Mouse (Mus musculus): ENCODE measurements at regions not wholly inside any gene's neighbourhood (a gene's known extent, or its start where the extent isn't known, plus 50 kb on each side); places are given as distances from the start of the nearest gene placed in this dataset.

DNA sequence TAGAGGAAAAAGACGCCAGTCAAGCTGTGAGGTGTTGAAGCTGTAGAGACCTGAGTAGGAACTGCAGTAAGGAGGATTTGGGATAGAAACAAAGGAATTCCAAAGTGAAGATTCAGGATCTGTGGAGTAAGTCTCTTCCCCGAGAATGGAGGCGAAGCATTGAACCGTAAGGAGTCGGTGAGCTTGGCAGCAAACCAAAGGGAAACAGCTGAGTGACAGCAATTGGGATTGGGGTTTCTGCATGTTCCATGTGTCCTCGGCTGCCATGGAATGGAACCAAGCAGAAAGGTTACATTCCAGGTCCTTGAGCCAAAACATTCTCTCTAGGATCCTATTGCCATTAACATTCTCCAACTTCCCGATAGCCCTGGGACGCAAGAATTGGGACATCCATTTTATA lies 152.9 kb downstream of the Pja1 start:
- WGBS (ENCODE audit: insufficient replicate concordance) = 64% methylated on average over 8 of the region's 8 CpGs
- Histone ChIP-seq H3K4me3 (ENCODE audit: insufficient read depth in 1 of 2, low read depth in 2 of 2, low read length in 2 of 2) (no peak overlapping the region), H3K4me2 (ENCODE audit: low read depth) (no peak overlapping the region), H3K36me3 (replicated peaks; ENCODE audit: control insufficient read depth, insufficient read depth, low read depth) (no peaks in the 10 kb centered on the region), H3K9ac (replicated peaks) (no peak overlapping the region), H3K4me1 (replicated peaks; ENCODE audit: control insufficient read depth in 2 of 2, insufficient read depth in 2 of 2, low read length in 1 of 2) (no peaks in the 10 kb centered on the region), H3K9me3 (ENCODE audit: control insufficient read depth, low read length) (no peaks in the 10 kb centered on the region), H3K27me3 (ENCODE audit: control insufficient read depth, insufficient read depth, low read length) (no peaks in the 10 kb centered on the region; the same call in 1 of the 2 replicates), H3K27ac (no peak overlapping the region)
- TF ChIP-seq CTCF (IDR thresholded peaks at IDR 0.05; ENCODE audit: low read depth) = no peak
- no peak for TF ChIP-seq EP300 (IDR thresholded peaks at IDR 0.05; ENCODE audit: low read depth)
- no peak for ATAC-seq (ENCODE audit: insufficient read depth)
- DNase-seq (ENCODE audit: low read depth in 3 of 3, low spot score in 3 of 3) = no peak

DNA sequence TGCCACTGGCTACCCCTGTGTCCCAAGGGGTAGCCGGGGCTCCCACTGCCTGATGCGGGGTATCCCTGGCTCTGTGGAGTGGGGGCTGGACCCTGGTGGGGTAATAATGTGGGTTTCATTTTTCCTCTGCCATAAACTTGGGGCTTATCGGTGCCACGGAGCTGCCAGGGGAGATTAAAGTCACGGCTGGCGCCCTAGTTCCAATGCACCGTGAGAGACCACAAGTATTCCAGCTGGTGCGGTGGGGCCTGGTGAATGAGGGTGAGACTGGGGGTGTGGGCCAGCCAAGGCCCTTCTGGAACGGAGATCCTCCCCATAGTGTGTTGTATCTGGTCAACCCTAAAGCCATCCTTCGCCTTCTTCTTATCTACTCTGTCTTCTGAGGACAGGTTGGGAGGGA lies 153.3 kb downstream of the Pja1 start:
- no peak overlapping the region for H3K4me3 ChIP-seq (ENCODE audit: insufficient read depth in 1 of 2, low read depth in 2 of 2, low read length in 2 of 2)
- ATAC-seq (ENCODE audit: insufficient read depth) (no peak), DNase-seq (ENCODE audit: low read depth in 3 of 3, low spot score in 3 of 3) (no peak)
- H3K36me3 ChIP-seq (replicated peaks; ENCODE audit: control insufficient read depth, insufficient read depth, low read depth) = no peaks in the 10 kb centered on the region
- no peak overlapping the region for H3K9ac ChIP-seq (replicated peaks)
- TF ChIP-seq EP300 (IDR thresholded peaks at IDR 0.05; ENCODE audit: low read depth) = no peak
- no peak for TF ChIP-seq CTCF (IDR thresholded peaks at IDR 0.05; ENCODE audit: low read depth)
- 54% methylated on average over 10 of the region's 10 CpGs for WGBS (ENCODE audit: insufficient replicate concordance)
- no peak overlapping the region for H3K27ac ChIP-seq
- H3K27me3 ChIP-seq (ENCODE audit: control insufficient read depth, insufficient read depth, low read length) = no peaks in the 10 kb centered on the region; the same call in 1 of the 2 replicates
- H3K4me1 ChIP-seq (replicated peaks; ENCODE audit: control insufficient read depth in 2 of 2, insufficient read depth in 2 of 2, low read length in 1 of 2) = no peaks in the 10 kb centered on the region
- H3K4me2 ChIP-seq (ENCODE audit: low read depth) = no peak overlapping the region
- H3K9me3 ChIP-seq (ENCODE audit: control insufficient read depth, low read length) = no peaks in the 10 kb centered on the region

DNA sequence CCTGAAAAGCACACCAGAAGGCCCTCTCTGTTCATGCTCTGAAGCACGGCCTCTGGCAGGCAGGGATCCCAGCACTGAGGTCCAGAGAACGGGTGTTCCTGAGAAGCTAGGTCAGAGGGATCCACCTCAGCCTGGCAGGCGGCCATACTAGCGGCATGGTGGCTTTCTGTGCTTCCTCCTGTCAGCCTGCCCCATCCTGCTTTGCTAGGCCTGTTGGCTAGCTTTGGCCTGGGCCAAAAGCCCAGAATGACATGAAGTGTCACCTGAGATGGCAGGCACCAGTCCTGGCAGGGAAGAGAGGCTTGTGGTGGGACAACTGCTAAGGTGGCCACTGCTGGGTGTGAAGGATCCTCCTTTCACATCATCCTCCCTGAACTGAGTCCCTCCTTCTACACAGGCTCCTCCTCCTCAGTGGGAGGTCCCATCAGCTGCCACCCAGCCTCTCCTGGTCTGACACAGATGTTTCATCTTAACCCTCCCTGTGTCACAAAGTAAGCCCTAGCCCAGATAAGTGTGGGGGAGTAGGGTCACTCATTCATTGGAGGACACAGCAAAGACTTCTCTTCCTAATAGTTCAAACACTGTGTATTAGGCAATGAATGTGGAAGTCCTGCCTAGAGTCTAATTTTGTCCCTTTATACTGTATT lies 154.5 kb downstream of the Pja1 start:
- H3K4me2 ChIP-seq (ENCODE audit: low read depth) = no peak overlapping the region
- H3K27ac ChIP-seq = no peak overlapping the region
- DNase-seq (ENCODE audit: low read depth in 3 of 3, low spot score in 3 of 3) = no peak
- no peak overlapping the region for H3K4me3 ChIP-seq (ENCODE audit: insufficient read depth in 1 of 2, low read depth in 2 of 2, low read length in 2 of 2)
- 52% methylated on average over 4 of the region's 4 CpGs for WGBS (ENCODE audit: insufficient replicate concordance)
- H3K36me3 ChIP-seq (replicated peaks; ENCODE audit: control insufficient read depth, insufficient read depth, low read depth) = no peaks in the 10 kb centered on the region
- TF ChIP-seq CTCF (IDR thresholded peaks at IDR 0.05; ENCODE audit: low read depth) (no peak), EP300 (IDR thresholded peaks at IDR 0.05; ENCODE audit: low read depth) (no peak)
- no peak for ATAC-seq (ENCODE audit: insufficient read depth)
- H3K9me3 ChIP-seq (ENCODE audit: control insufficient read depth, low read length) = no peaks in the 10 kb centered on the region
- H3K27me3 ChIP-seq (ENCODE audit: control insufficient read depth, insufficient read depth, low read length) = no peaks in the 10 kb centered on the region; the same call in 1 of the 2 replicates
- no peaks in the 10 kb centered on the region for H3K4me1 ChIP-seq (replicated peaks; ENCODE audit: control insufficient read depth in 2 of 2, insufficient read depth in 2 of 2, low read length in 1 of 2)
- no peak overlapping the region for H3K9ac ChIP-seq (replicated peaks)

DNA sequence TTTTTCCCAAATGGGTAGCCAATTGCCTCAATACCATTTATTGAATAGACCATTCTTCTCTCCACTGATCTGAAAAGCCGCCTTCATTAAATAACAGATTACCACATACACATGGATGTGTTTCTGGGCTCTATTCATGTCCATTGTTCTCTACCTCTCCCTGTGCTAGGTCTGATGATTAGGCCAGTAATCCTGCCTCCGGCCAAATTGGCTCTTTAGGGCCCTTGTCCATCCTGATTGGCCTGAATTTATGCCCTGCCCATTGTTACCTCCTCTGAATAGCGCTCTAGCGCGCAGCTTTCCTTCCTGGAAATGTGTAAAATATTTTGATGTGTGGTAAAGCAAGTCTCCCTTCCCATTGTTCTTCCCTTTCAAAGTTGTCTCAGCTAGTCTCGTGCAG lies 163.2 kb downstream of the Efnb1 start:
- DNase-seq (ENCODE audit: low read depth in 3 of 3, low spot score in 3 of 3) (no peak), ATAC-seq (ENCODE audit: insufficient read depth) (no peak)
- no peak overlapping the region for H3K4me3 ChIP-seq (ENCODE audit: insufficient read depth in 1 of 2, low read depth in 2 of 2, low read length in 2 of 2)
- no peaks in the 10 kb centered on the region; the same call in none of the 2 replicates for H3K27me3 ChIP-seq (ENCODE audit: control insufficient read depth, insufficient read depth, low read length)
- no peak for TF ChIP-seq CTCF (IDR thresholded peaks at IDR 0.05; ENCODE audit: low read depth)
- TF ChIP-seq EP300 (IDR thresholded peaks at IDR 0.05; ENCODE audit: low read depth) = no peak
- WGBS (ENCODE audit: insufficient replicate concordance) = 50% methylated on average over 6 of the region's 6 CpGs
- no peak overlapping the region for H3K27ac ChIP-seq
- no peaks in the 10 kb centered on the region for H3K4me1 ChIP-seq (replicated peaks; ENCODE audit: control insufficient read depth in 2 of 2, insufficient read depth in 2 of 2, low read length in 1 of 2)
- no peaks in the 10 kb centered on the region for H3K9me3 ChIP-seq (ENCODE audit: control insufficient read depth, low read length)
- no peaks in the 10 kb centered on the region for H3K36me3 ChIP-seq (replicated peaks; ENCODE audit: control insufficient read depth, insufficient read depth, low read depth)
- H3K9ac ChIP-seq (replicated peaks) = no peak overlapping the region
- no peak overlapping the region for H3K4me2 ChIP-seq (ENCODE audit: low read depth)

DNA sequence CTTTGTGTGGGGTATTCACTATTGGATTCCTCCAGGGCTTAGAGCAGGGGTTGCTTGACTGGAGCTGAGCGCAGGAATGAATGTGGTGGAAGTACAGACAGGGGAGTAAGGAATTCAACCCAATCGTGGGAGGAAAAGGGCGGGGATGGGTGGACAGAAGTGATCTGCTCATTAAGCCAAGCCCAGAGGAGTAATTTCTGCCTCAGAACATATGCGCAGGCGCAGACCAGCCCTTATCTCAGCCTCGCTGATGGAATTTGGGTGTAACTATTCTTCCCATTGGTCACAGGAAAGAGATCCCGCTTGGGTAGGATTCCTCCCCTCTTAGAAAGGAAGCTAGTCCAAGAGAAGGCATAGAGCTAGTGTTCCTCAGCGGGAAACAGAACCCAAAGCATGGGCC lies 158.8 kb downstream of the Efnb1 start:
- H3K27me3 ChIP-seq (ENCODE audit: control insufficient read depth, insufficient read depth, low read length) = no peaks in the 10 kb centered on the region; the same call in none of the 2 replicates
- no peaks in the 10 kb centered on the region for H3K9me3 ChIP-seq (ENCODE audit: control insufficient read depth, low read length)
- no peak overlapping the region for H3K9ac ChIP-seq (replicated peaks)
- no peak for TF ChIP-seq EP300 (IDR thresholded peaks at IDR 0.05; ENCODE audit: low read depth)
- no peak for TF ChIP-seq CTCF (IDR thresholded peaks at IDR 0.05; ENCODE audit: low read depth)
- H3K4me3 ChIP-seq (ENCODE audit: insufficient read depth in 1 of 2, low read depth in 2 of 2, low read length in 2 of 2) = no peak overlapping the region
- H3K36me3 ChIP-seq (replicated peaks; ENCODE audit: control insufficient read depth, insufficient read depth, low read depth) = no peaks in the 10 kb centered on the region
- no peak overlapping the region for H3K27ac ChIP-seq
- ATAC-seq (ENCODE audit: insufficient read depth) = no peak
- no peak overlapping the region for H3K4me2 ChIP-seq (ENCODE audit: low read depth)
- 46% methylated on average over 8 of the region's 8 CpGs for WGBS (ENCODE audit: insufficient replicate concordance)
- H3K4me1 ChIP-seq (replicated peaks; ENCODE audit: control insufficient read depth in 2 of 2, insufficient read depth in 2 of 2, low read length in 1 of 2) = 0 out of 4 replicates have a peak, but pooled peaks cover 0 to 4% of the 10 kb centered on the region in 2 experiments
- no peak for DNase-seq (ENCODE audit: low read depth in 3 of 3, low spot score in 3 of 3)
